Mouse (Mus musculus): ENCODE results near the gene F13a1. TPM values are rescaled to one million over a fixed set of nuclear protein-coding genes. Genes with fewer than 3 reads are reported as not detected.

Gene F13a1
- polyA plus RNA-seq, 1 experiment from 2014 or later: 15.3 TPM

- no peak overlapping the region for H3K9ac ChIP-seq
- no peaks in the 10 kb centered on the region for H3K4me1 ChIP-seq (replicated peaks)
- 92% methylated on average over 9 of the region's 9 CpGs for WGBS
These were observed 118.0 kb downstream of the F13a1 start for GRCm38 (mm10) chr13:36932066-36932465.

GRCm38 (mm10) chr13:36919737-36920136 lies 130.3 kb downstream of the F13a1 start:
- no peaks in the 10 kb centered on the region for H3K36me3 ChIP-seq
- no peak overlapping the region for H3K4me2 ChIP-seq
- 49% methylated on average over 4 of the region's 4 CpGs for WGBS
- H3K4me3 ChIP-seq: no peak overlapping the region
- no peak overlapping the region for H3K9ac ChIP-seq
- H3K27me3 ChIP-seq: no peaks in the 10 kb centered on the region
- H3K9me3 ChIP-seq: no peaks in the 10 kb centered on the region
- ATAC-seq (ENCODE audit: low FRiP score, low read depth): no peak
- H3K27ac ChIP-seq (replicated peaks): no peak overlapping the region
- H3K4me1 ChIP-seq (replicated peaks): no peaks in the 10 kb centered on the region

More at GRCm38 (mm10) chr13:36932066-36932465, 118.0 kb downstream of the F13a1 start:
- Histone ChIP-seq H3K9me3 (no peaks in the 10 kb centered on the region), H3K4me3 (no peak overlapping the region), H3K4me2 (no peak overlapping the region), H3K27me3 (no peaks in the 10 kb centered on the region), H3K36me3 (no peaks in the 10 kb centered on the region), H3K27ac (replicated peaks) (no peak overlapping the region)
- no peak for ATAC-seq (ENCODE audit: low FRiP score, low read depth)

- 20% methylated on average over 4 of the region's 4 CpGs for WGBS
- Histone ChIP-seq H3K27me3 (no peaks in the 10 kb centered on the region), H3K27ac (replicated peaks) (no peak overlapping the region), H3K9me3 (no peaks in the 10 kb centered on the region), H3K36me3 (no peaks in the 10 kb centered on the region), H3K9ac (no peak overlapping the region), H3K4me3 (no peak overlapping the region), H3K4me2 (no peak overlapping the region), H3K4me1 (replicated peaks) (0 out of 2 replicates have a peak, but pooled peaks cover 3% of the 10 kb centered on the region)
- ATAC-seq (ENCODE audit: low FRiP score, low read depth): no peak
These were observed 146.2 kb downstream of the F13a1 start for GRCm38 (mm10) chr13:36903885-36904284.

GRCm38 (mm10) chr13:36903447-36903846 lies 146.6 kb downstream of the F13a1 start:
- no peak overlapping the region for H3K4me3 ChIP-seq
- no peaks in the 10 kb centered on the region for H3K36me3 ChIP-seq
- H3K27me3 ChIP-seq: no peaks in the 10 kb centered on the region
- WGBS: 52% methylated on average over 1 of the region's 1 CpGs
- no peak for ATAC-seq (ENCODE audit: low FRiP score, low read depth)
- no peak overlapping the region for H3K9ac ChIP-seq
- no peak overlapping the region for H3K4me2 ChIP-seq
- H3K9me3 ChIP-seq: no peaks in the 10 kb centered on the region
- H3K4me1 ChIP-seq (replicated peaks): 0 out of 2 replicates have a peak, but pooled peaks cover 3% of the 10 kb centered on the region
- H3K27ac ChIP-seq (replicated peaks): no peak overlapping the region

- Histone ChIP-seq H3K27ac (replicated peaks) (no peak overlapping the region), H3K4me1 (replicated peaks) (0 out of 2 replicates have a peak, but pooled peaks cover 3% of the 10 kb centered on the region), H3K27me3 (no peaks in the 10 kb centered on the region), H3K4me3 (no peak overlapping the region), H3K9me3 (no peaks in the 10 kb centered on the region), H3K4me2 (no peak overlapping the region), H3K9ac (no peak overlapping the region), H3K36me3 (no peaks in the 10 kb centered on the region)
- ATAC-seq (ENCODE audit: low FRiP score, low read depth): no peak
- WGBS: 85% methylated on average over 3 of the region's 3 CpGs
These were observed 148.4 kb downstream of the F13a1 start for GRCm38 (mm10) chr13:36901603-36902002.

- Histone ChIP-seq H3K36me3 (no peaks in the 10 kb centered on the region), H3K27me3 (no peaks in the 10 kb centered on the region), H3K4me1 (replicated peaks) (0 out of 2 replicates have a peak, but pooled peaks cover 3% of the 10 kb centered on the region), H3K27ac (replicated peaks) (no peak overlapping the region), H3K9me3 (no peaks in the 10 kb centered on the region), H3K4me2 (no peak overlapping the region), H3K9ac (no peak overlapping the region), H3K4me3 (no peak overlapping the region)
- 79% methylated on average over 3 of the region's 3 CpGs for WGBS
- ATAC-seq (ENCODE audit: low FRiP score, low read depth): no peak
These were observed 149.0 kb downstream of the F13a1 start for GRCm38 (mm10) chr13:36901016-36901415.

- Histone ChIP-seq H3K36me3 (no peaks in the 10 kb centered on the region), H3K9me3 (no peaks in the 10 kb centered on the region), H3K4me3 (no peak overlapping the region), H3K4me2 (no peak overlapping the region), H3K27me3 (no peaks in the 10 kb centered on the region), H3K9ac (no peak overlapping the region), H3K4me1 (replicated peaks) (no peaks in the 10 kb centered on the region), H3K27ac (replicated peaks) (no peak overlapping the region)
- ATAC-seq (ENCODE audit: low FRiP score, low read depth): no peak
- WGBS: 67% methylated on average over 3 of the region's 3 CpGs
These were observed 154.0 kb downstream of the F13a1 start for GRCm38 (mm10) chr13:36896061-36896460.

- H3K27me3 ChIP-seq: no peaks in the 10 kb centered on the region
- no peak for ATAC-seq (ENCODE audit: low FRiP score, low read depth)
- H3K9me3 ChIP-seq: no peaks in the 10 kb centered on the region
- H3K27ac ChIP-seq (replicated peaks): no peak overlapping the region
- H3K4me2 ChIP-seq: no peak overlapping the region
- 92% methylated on average over 3 of the region's 3 CpGs for WGBS
- H3K9ac ChIP-seq: no peak overlapping the region
- no peaks in the 10 kb centered on the region for H3K4me1 ChIP-seq (replicated peaks)
- no peak overlapping the region for H3K4me3 ChIP-seq
- H3K36me3 ChIP-seq: no peaks in the 10 kb centered on the region
These were observed 156.3 kb downstream of the F13a1 start for GRCm38 (mm10) chr13:36893762-36894161.

- ATAC-seq (ENCODE audit: low FRiP score, low read depth): no peak
- no peak overlapping the region for H3K4me3 ChIP-seq
- H3K27ac ChIP-seq (replicated peaks): no peak overlapping the region
- no peak overlapping the region for H3K9ac ChIP-seq
- H3K27me3 ChIP-seq: no peaks in the 10 kb centered on the region
- WGBS: 78% methylated on average over 1 of the region's 1 CpGs
- no peak overlapping the region for H3K4me2 ChIP-seq
- H3K9me3 ChIP-seq: no peaks in the 10 kb centered on the region
- no peaks in the 10 kb centered on the region for H3K4me1 ChIP-seq (replicated peaks)
- no peaks in the 10 kb centered on the region for H3K36me3 ChIP-seq
These were observed 157.8 kb downstream of the F13a1 start for GRCm38 (mm10) chr13:36892216-36892615.

GRCm38 (mm10) chr13:36885973-36886372 lies 164.1 kb downstream of the F13a1 start:
- 85% methylated on average over 7 of the region's 7 CpGs for WGBS
- no peaks in the 10 kb centered on the region for H3K4me1 ChIP-seq (replicated peaks)
- ATAC-seq (ENCODE audit: low FRiP score, low read depth): no peak

GRCm38 (mm10) chr13:36839111-36839510 lies 210.9 kb downstream of the F13a1 start:
- Histone ChIP-seq H3K4me3 (no peak overlapping the region), H3K4me1 (replicated peaks) (no peaks in the 10 kb centered on the region), H3K27ac (replicated peaks) (no peak overlapping the region), H3K9ac (no peak overlapping the region), H3K36me3 (no peaks in the 10 kb centered on the region), H3K9me3 (no peaks in the 10 kb centered on the region), H3K4me2 (no peak overlapping the region), H3K27me3 (no peaks in the 10 kb centered on the region)
- ATAC-seq (ENCODE audit: low FRiP score, low read depth): no peak
- 74% methylated on average over 3 of the region's 3 CpGs for WGBS

More at GRCm38 (mm10) chr13:36885973-36886372, 164.1 kb downstream of the F13a1 start:
- H3K36me3 ChIP-seq: no peaks in the 10 kb centered on the region
- no peaks in the 10 kb centered on the region for H3K9me3 ChIP-seq
- H3K9ac ChIP-seq: no peak overlapping the region
- no peaks in the 10 kb centered on the region for H3K27me3 ChIP-seq
- H3K4me3 ChIP-seq: no peak overlapping the region
- no peak overlapping the region for H3K27ac ChIP-seq (replicated peaks)
- no peak overlapping the region for H3K4me2 ChIP-seq

Data from hindbrain, embryonic 15.5 days (tissue).